Mouse (Mus musculus): Measurements from ENCODE around the gene St6galnac1. TPM values are rescaled to one million over a fixed set of nuclear protein-coding genes. Genes with fewer than 3 reads are reported as not detected.
"Not testable (repeated sequence)": the region's sequence is repeated elsewhere in the genome, so short reads cannot be mapped to it uniquely, and the experiment has no call there.

St6galnac1 gene
- total RNA-seq (2015; ENCODE audit: low replicate concordance) (not detected in 2 replicates), total RNA-seq (2017; ENCODE audit: low replicate concordance) (not detected in 2 replicates)

GRCm38 (mm10) chr11:116775407-116775806 lies at the start of gene St6galnac1:
Gene St6galnac1, minus strand, starts transcription at chr11:116775507.
- no peak for ATAC-seq (replicated peaks; ENCODE audit: low FRiP score, poor library complexity, severe bottlenecking)

DNA sequence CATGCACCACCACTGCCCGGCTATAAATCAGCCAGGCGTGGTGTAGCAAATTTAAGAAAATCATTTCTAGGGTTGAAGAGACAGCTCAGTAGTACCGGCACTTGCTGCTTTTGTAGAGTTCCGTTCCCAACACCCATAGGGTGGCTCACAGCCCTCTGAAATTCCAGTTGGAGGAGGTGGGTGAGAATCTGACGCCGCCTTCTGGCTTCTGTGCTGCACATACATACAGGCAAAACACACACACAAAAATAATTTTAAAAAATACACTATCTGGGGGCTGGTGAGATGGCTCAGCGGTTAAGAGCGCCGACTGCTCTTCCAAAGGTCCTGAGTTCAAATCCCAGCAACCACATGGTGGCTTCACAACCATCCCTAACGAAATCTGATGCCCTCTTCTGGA lies 48.6 kb upstream of the St6galnac1 start:
- ATAC-seq (replicated peaks; ENCODE audit: low FRiP score, poor library complexity, severe bottlenecking) = not testable (repeated sequence)

- ATAC-seq (replicated peaks; ENCODE audit: low FRiP score, poor library complexity, severe bottlenecking) = no peak
These were observed 47.9 kb upstream of the St6galnac1 start for GRCm38 (mm10) chr11:116823255-116823654.

DNA sequence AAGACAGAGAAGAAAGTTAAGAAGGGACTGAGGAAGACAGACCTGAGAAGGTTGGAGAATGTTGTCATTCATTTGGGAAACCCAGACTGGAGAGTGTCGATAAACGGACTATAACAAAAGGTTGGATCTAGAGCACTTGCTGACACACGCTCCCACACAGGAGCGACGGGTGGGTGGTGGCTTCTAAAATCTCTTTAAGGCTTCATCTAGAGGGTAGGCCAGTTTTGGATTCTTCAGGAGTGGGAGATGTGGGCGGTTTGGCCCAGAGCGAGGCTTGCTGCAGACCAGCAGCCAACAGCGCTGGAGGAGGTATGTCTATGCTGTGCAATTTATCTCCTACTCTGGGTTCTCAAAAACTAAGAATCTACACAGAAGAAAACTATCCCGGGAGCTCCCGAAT lies 47.3 kb upstream of the St6galnac1 start:
- no peak for ATAC-seq (replicated peaks; ENCODE audit: low FRiP score, poor library complexity, severe bottlenecking)

DNA sequence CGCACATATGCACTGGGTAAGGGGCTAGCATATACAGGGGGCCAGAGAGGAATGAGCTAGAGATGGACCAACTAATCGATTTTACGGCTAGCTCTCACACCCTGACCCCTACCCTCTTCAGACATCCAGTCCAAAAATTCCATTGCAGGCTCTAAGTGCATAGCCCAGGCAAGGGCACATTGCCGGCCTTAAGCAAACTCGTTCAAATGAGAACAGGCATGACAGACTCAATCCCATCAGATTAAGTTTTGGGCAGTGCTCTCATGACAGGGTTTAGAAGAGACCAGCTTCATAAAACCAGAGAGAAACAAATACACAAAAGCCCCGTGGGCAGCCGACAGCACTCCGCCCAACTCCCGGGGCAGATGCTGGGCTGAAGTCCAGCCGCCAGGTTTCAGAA lies 46.9 kb upstream of the St6galnac1 start:
- no peak for ATAC-seq (replicated peaks; ENCODE audit: low FRiP score, poor library complexity, severe bottlenecking)

DNA sequence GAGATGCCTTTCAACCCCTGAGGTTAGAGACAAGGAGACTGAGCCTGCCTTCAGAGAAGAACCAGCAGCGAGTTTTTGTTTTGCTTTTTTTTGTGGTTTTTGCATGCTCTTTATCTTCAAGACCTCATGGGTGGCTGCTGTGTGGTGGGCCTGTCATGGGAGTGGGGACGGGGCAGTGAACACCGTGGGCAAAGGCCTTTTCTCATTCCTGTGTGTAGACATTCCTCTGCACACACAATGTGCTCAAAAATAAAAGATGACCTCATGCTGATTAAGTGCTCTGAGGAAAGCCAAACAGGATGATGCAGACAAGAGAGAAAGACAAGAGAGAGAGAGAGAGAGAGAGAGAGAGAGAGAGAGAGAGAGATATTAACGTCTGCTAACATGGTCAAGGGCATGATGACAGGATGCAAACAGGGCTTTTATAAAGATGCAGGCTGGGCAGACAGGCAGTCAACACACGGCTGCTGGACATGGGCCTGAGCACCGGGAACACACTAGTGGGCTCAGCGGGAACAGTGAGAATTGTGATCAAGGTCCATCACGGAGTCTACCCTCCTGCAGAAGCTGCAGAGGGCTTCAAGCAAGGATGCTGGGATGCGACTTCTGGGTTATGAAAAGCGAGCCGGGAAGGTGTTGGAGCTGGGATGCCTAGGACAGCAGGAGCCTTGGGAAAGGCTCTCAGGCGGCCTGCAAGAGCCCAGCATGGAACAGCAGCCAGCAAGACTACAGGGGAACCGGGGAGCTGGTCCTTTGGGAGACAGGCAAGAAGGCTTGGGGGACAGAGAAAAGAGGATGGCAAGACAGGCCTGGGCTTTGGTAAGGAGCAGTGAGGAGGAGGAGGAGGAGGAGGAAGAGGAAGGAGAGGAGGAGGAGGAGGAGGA lies 46.0 kb upstream of the St6galnac1 start:
- no peak for ATAC-seq (replicated peaks; ENCODE audit: low FRiP score, poor library complexity, severe bottlenecking)

- no peak for ATAC-seq (replicated peaks; ENCODE audit: low FRiP score, poor library complexity, severe bottlenecking)
These were observed 44.8 kb upstream of the St6galnac1 start for GRCm38 (mm10) chr11:116819932-116820593.

GRCm38 (mm10) chr11:116818722-116819121 lies 43.4 kb upstream of the St6galnac1 start:
- no peak for ATAC-seq (replicated peaks; ENCODE audit: low FRiP score, poor library complexity, severe bottlenecking)

- ATAC-seq (replicated peaks; ENCODE audit: low FRiP score, poor library complexity, severe bottlenecking) = no peak
These were observed 42.3 kb upstream of the St6galnac1 start for GRCm38 (mm10) chr11:116817567-116817966.

DNA sequence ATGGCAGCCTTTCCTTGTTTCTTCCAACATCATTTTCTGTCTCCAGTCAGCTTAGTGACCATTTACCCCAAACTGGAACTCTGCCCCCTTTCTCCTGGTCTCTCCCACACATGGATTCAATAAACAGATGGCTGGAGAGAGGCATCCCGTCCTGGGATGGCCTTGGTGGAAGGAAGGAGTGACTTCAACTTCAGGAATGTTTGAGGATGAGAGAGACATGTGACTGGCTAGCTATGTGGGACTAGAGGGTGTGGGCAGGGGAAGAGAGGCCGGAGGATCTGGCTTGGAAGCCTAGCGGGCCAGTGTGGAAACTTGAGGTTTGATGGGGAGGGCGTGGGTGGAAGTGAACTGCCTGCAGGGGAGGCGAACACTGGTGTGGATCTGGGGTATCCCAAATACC lies 41.5 kb upstream of the St6galnac1 start:
- ATAC-seq (replicated peaks; ENCODE audit: low FRiP score, poor library complexity, severe bottlenecking) = no peak

DNA sequence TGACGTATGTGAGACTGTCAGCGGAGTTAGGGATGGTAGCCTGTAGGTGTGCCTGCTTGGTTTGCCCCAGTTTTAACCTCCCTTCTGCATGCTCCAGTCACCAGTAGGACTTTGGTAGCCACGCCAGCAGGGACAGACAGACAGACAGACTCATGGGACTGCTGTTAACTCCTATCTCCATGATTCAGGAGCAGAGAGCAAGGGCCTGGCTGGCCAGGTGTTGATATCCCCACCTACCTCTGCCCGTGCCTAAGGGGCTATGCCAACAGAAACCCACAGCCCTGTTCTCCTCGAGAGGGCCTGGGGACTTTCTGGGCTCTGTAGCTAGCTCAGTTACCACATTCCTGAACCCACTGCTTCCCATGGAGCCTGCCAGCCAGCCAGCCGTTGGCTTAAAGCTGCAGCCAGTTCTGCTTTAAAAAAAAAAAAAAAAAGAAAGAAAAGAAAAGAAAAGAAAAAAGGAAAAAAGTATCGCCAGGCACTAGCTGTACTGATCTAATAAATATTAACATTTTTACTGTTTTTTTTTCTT lies 39.6 kb upstream of the St6galnac1 start:
- no peak for ATAC-seq (replicated peaks; ENCODE audit: low FRiP score, poor library complexity, severe bottlenecking)

GRCm38 (mm10) chr11:116814076-116814883 lies 39.0 kb upstream of the St6galnac1 start:
- ATAC-seq (replicated peaks; ENCODE audit: low FRiP score, poor library complexity, severe bottlenecking) = no peak

DNA sequence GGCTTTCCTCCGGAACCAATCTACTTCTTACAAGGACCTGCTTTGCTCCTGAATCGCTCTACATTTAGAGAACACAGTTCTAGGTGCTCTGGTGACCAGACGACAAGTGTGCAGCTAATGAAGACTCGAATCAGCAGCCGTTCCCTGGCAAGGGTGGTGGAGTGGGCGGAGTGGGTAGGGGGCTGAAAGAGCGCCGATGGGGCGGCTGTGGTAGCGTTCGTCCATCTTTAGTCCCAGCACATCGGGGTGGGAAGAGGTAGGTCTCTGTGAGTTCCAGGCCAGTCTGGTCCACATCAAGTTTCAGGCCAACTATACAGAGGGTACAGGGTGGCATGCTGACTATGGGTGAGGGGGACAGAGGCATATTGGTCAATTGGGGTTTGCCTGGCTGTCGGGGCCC lies 38.3 kb upstream of the St6galnac1 start:
- ATAC-seq (replicated peaks; ENCODE audit: low FRiP score, poor library complexity, severe bottlenecking) = no peak

DNA sequence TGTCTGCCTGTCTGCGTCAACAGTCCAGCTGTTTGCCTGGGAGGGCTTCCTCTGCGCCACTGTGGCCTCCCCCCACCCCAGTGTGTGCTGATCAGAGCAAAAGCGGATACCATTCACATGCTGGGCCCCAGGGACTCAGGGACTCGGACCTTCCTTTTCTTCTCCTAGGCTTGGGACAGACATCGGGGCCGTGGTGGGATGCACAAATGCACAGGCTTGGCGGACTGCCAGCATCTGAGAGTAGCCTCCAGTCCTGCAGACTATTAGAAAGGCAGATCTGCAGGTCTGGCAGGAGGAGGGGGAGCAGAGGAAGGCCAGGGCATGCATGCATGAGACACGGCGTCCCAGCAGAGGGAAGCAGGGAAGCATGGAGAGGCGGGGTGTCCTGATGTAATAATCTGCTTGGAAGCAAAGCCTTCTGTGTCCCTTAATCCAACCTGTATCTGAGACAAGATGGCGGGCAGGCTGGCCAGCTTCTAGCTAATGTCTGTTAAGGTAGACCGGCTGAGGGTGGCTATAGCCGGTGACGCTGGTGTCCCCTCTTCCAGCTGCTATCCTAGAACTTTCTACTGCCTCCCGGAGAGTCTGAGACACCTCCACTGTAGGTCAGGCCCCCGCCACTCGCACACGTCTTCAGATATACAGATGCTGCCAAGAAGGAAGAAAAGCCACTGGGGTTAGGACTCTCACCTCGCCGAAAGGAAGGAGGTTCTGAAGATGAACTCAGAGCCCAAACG lies 37.7 kb upstream of the St6galnac1 start:
- no peak for ATAC-seq (replicated peaks; ENCODE audit: low FRiP score, poor library complexity, severe bottlenecking)

DNA sequence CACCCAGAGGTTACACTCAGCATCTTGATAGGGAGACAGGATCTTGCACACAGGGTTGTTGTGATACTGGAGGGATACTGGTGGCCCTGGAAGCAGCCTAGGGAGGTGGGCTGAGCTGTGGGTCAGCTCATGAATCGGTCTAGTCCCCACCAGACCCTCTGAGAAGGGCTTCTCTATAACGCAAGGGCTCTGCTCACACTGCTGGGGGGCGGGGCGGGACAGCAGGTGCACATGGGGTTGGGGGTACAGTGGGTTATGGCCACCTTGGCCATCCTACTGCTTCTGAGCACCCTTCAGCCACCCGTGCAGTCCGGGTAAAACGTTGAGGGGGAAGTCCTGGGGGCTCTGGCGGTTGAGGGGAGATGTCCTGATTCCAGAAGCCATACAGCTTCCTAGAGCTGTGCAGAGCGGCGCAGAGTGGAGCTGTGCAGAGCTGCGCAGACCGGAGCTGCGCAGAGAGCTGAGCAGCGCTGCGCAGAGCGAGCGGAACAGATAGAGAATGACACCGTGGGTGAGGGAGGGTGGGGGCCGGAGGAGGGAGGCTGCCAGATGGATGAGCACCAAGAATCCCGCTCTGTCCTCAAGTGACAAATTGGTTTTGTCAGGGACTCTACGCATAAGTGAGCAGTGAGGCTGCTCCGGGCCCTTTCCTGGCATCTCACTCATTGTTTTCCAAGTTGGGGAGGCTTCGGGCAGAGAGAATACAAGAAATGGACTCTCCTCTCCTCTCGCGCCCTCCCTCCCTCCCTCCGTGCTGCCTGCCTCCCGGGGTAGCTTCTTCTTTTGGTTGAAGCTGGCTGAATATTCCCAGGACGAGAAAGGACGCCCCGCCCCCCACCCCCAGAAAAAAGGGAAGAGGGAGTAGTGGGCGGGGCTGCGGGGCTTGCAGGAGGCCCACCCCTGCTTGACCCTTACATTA lies 35.9 kb upstream of the St6galnac1 start:
- ATAC-seq (replicated peaks; ENCODE audit: low FRiP score, poor library complexity, severe bottlenecking) = no peak

- ATAC-seq (replicated peaks; ENCODE audit: low FRiP score, poor library complexity, severe bottlenecking) = no peak
These were observed 35.2 kb upstream of the St6galnac1 start for GRCm38 (mm10) chr11:116810528-116810927.

DNA sequence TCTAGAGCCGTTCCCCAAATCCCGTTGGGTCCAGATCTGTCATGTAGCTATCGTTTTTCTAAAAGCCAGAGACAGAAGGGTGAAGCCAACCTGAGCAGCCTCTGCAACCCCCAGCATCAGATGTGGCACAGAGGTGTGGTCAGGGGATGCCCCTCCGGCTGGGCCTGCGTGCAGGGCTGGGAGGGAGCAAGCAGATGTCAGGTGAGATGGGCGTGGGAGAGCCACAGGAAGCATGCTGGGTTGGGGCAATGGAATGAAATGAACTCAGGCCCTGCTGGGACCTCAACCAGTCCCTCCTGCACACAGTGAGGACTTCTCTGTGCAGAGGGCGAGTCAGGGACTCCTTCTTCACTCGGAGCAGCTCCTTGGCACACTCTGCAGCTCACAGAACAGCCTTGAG lies 34.2 kb upstream of the St6galnac1 start:
- no peak for ATAC-seq (replicated peaks; ENCODE audit: low FRiP score, poor library complexity, severe bottlenecking)

DNA sequence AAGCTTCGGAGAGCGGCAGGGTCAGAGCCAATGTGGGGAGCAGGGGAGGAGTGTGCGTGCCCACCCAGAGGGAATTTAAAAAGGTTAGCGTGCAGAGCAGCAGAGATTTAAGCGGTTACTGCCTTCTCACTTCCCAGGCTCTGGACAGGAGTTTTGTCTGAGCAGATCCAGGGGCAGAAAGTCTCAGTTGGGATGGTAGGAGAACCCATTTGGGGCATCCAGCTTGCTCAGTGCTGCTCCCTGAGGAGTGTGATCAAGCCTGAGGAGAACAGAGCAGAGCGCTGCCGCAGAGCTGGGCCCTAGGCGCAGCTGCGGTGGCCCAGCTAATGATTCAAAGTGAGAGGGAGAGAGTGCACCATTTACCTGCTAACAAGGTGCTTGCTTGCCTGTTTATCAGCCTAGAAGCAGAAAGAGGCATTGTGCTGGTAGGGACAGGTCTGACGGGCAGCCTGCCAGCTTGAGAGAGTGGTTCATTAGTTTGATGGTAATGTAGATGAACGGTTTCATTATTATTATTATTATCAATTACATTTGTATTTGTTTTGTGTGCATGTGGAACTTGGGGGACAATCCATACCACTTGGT lies 33.6 kb upstream of the St6galnac1 start:
- no peak for ATAC-seq (replicated peaks; ENCODE audit: low FRiP score, poor library complexity, severe bottlenecking)

Data from erythroblast, adult 5-6 weeks (primary cell).